Mouse (Mus musculus) forebrain, postnatal 0 days (tissue): Measurements from ENCODE around the gene Stpg4. TPM values are rescaled to one million over a fixed set of nuclear protein-coding genes. Genes with fewer than 3 reads are reported as not detected.

ENCODE experiments used
- ATAC-seq: fragments of 200-750 bp; cut with Nextera tagmentation; 2 replicates; pipeline ENCODE4 v1.8.0; 2017; ENCODE audit warnings: mild to moderate bottlenecking, moderate library complexity
- DNase-seq: peaks from one replicate; pipeline ENCODE4 v3.0.0-alpha.2; 2015
- H3K27ac ChIP-seq: fragments of 300-500 bp; sonication (generic); 2 replicates; pipeline ENCODE4 v1.5.1; 2014; ENCODE audit warnings: low read depth, mild to moderate bottlenecking, antibody characterized with exemption, low read length, moderate library complexity, mixed read lengths
- H3K27me3 ChIP-seq: fragments of 300-500 bp; sonication (generic); 2 replicates; pipeline ENCODE4 v1.6.1; 2014; ENCODE audit warnings: mild to moderate bottlenecking, low read length, mixed read lengths; ENCODE audit not compliant: insufficient read depth
- H3K36me3 ChIP-seq: fragments of 300-500 bp; sonication (generic); 2 replicates; pipeline ENCODE4 v1.6.1; 2014; ENCODE audit warnings: mild to moderate bottlenecking, moderate library complexity; ENCODE audit not compliant: insufficient read depth
- H3K4me1 ChIP-seq: fragments of 300-500 bp; sonication (generic); 2 replicates; pipeline ENCODE4 v1.6.1; 2014; ENCODE audit warnings: antibody characterized with exemption; ENCODE audit not compliant: insufficient read depth
- H3K4me2 ChIP-seq: fragments of 300-500 bp; sonication (generic); 2 replicates; pipeline ENCODE4 v1.6.1; 2014; ENCODE audit warnings: low read depth, mild to moderate bottlenecking, moderate library complexity
- H3K4me3 ChIP-seq: fragments of 300-500 bp; sonication (generic); 2 replicates; pipeline ENCODE4 v1.5.1; 2014; ENCODE audit warnings: low read depth, low read length, mixed read lengths
- H3K9ac ChIP-seq: fragments of 300-500 bp; sonication (generic); 2 replicates; pipeline ENCODE4 v1.6.1; 2014; ENCODE audit warnings: mild to moderate bottlenecking
- H3K9me3 ChIP-seq: fragments of 300-500 bp; sonication (generic); 2 replicates; pipeline ENCODE4 v1.6.1; 2016; ENCODE audit warnings: low read length
- CTCF ChIP-seq: sonication (generic); IDR thresholded peaks from 2 replicates; pipeline ENCODE4 v1.5.1; 2016; ENCODE audit warnings: antibody characterized with exemption, control low read depth, low read depth
- WGBS: fragments of 180-500 bp; shearing (Covaris S2); extraction: QIAGEN DNeasy Blood & Tissue Kit; methylation state at CpG from one replicate; pipeline ENCODE4 v1.1.7; 2014; 5-methylcytosine and 5-hydroxymethylcytosine counted together
- polyA plus RNA-seq: library from polyadenylated mRNA; unstranded; fragments of >200 nt; fragmentation: Nextera tagmentation; extraction: Ambion mirVana; gene quantifications from 2 replicates; pipeline ENCODE4 v1.2.1, GENCODE M21; 2015
- total RNA-seq: library from RNA; depleted of rRNA; stranded (reverse); fragments of >200 nt; gene quantifications from 2 replicates; pipeline ENCODE4 v1.2.3, GENCODE M21; 2014

Stpg4 gene
- total and polyA plus RNA-seq, 2 experiments from 2014 or later, result not detected

- Histone ChIP-seq H3K4me2 (no peak overlapping the region), H3K36me3 (no peaks in the 10 kb centered on the region), H3K27me3 (no peaks in the 10 kb centered on the region), H3K9me3 (no peaks in the 10 kb centered on the region), H3K4me3 (no peak overlapping the region), H3K27ac (no peak overlapping the region), H3K9ac (no peak overlapping the region), H3K4me1 (peaks cover 12% of the 10 kb centered on the region; the same call in 1 of the 2 replicates)
- no peak for ATAC-seq
- no peak for DNase-seq
- no peak for TF ChIP-seq CTCF
- 86% methylated on average over 15 of the region's 15 CpGs for WGBS
Observed at GRCm38 (mm10) chr17:87364108-87364507, 63.4 kb downstream of the Stpg4 start.

GRCm38 (mm10) chr17:87361132-87361531 lies 66.4 kb downstream of the Stpg4 start:
- peak; percentile 33 for DNase-seq

DNA sequence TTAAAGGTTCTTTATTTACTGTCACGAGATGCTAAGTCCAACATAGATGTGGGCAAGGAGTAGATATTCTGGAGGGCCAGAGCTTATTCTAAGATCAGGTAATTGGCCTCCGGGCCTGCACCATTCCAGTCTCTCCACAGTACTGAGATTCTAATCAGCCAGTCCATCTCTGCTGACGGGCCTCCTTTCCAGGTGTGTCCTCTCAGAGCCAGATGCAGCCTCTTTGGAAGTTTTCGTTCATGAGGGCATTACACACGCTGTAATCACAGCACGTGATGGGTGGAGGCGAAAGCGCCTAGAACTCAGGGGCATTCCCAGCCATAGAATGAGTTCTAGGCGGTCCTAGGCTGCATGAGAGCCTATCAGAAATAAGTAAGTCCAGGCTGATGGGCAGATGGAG lies 70.0 kb downstream of the Stpg4 start:
- no peaks in the 10 kb centered on the region for H3K9me3 ChIP-seq
- H3K4me2 ChIP-seq, result no peak overlapping the region
- DNase-seq (no peak), ATAC-seq (no peak)
- no peak overlapping the region for H3K27ac ChIP-seq
- no peak overlapping the region for H3K9ac ChIP-seq
- WGBS, result 84% methylated on average over 9 of the region's 9 CpGs
- no peaks in the 10 kb centered on the region for H3K27me3 ChIP-seq
- H3K4me3 ChIP-seq, result no peak overlapping the region
- H3K36me3 ChIP-seq, result no peaks in the 10 kb centered on the region
- H3K4me1 ChIP-seq, result 0 out of 2 replicates have a peak, but pooled peaks cover 3% of the 10 kb centered on the region
- no peak for TF ChIP-seq CTCF

More at GRCm38 (mm10) chr17:87361132-87361531, 66.4 kb downstream of the Stpg4 start:
- Histone ChIP-seq H3K4me1 (0 out of 2 replicates have a peak, but pooled peaks cover 3% of the 10 kb centered on the region), H3K9me3 (no peaks in the 10 kb centered on the region), H3K27ac (no peak overlapping the region), H3K9ac (no peak overlapping the region), H3K4me2 (no peak overlapping the region), H3K36me3 (no peaks in the 10 kb centered on the region), H3K4me3 (no peak overlapping the region), H3K27me3 (no peaks in the 10 kb centered on the region)
- ATAC-seq, result peak; percentile 48
- TF ChIP-seq CTCF, result no peak
- 37% methylated on average over 3 of the region's 3 CpGs for WGBS

GRCm38 (mm10) chr17:87356261-87356660 lies 71.3 kb downstream of the Stpg4 start:
- Histone ChIP-seq H3K36me3 (no peaks in the 10 kb centered on the region), H3K4me3 (no peak overlapping the region), H3K4me2 (no peak overlapping the region), H3K27me3 (no peaks in the 10 kb centered on the region), H3K4me1 (0 out of 2 replicates have a peak, but pooled peaks cover 1% of the 10 kb centered on the region), H3K9ac (no peak overlapping the region), H3K9me3 (no peaks in the 10 kb centered on the region), H3K27ac (no peak overlapping the region)
- WGBS, result 89% methylated on average over 5 of the region's 5 CpGs
- DNase-seq (no peak), ATAC-seq (no peak)
- TF ChIP-seq CTCF, result no peak

GRCm38 (mm10) chr17:87355456-87355855 lies 72.1 kb downstream of the Stpg4 start:
- Histone ChIP-seq H3K27ac (no peak overlapping the region), H3K27me3 (no peaks in the 10 kb centered on the region), H3K4me2 (no peak overlapping the region), H3K36me3 (no peaks in the 10 kb centered on the region), H3K9ac (no peak overlapping the region), H3K9me3 (no peaks in the 10 kb centered on the region), H3K4me3 (no peak overlapping the region), H3K4me1 (no peaks in the 10 kb centered on the region)
- TF ChIP-seq CTCF, result no peak
- ATAC-seq, result no peak
- DNase-seq, result no peak
- 92% methylated on average over 8 of the region's 8 CpGs for WGBS

DNA sequence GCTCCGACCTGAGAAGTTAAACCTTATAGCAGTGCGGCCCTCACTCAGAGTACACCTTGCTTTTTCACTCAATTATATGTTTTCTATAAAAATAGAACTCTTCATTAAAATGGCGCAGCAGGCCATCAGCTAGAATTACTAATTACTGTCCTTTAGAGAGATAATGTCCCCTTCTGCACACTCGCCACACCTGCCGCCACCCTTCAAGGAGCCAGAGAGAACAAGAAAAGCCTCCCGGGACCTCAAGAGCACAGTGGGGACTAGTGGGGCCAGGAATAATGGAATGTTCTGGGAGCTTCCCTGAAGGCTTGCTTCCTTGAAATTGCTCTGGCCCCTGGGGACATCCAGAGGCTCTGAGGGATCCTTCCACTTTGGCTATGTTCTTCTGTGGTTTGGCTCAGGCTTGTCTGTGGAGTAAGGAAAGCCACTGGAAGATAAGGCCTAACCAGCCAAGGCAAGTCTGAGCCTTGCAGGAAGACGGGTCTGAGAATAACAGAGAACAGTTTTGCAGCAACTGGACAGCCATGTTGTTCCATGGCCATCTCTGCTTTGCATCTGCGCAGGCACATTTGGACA lies 73.7 kb downstream of the Stpg4 start:
- no peak for TF ChIP-seq CTCF
- WGBS, result 83% methylated on average over 8 of the region's 8 CpGs
- no peak overlapping the region for H3K27ac ChIP-seq

GRCm38 (mm10) chr17:87352898-87353225 lies 74.7 kb downstream of the Stpg4 start:
- Histone ChIP-seq H3K4me2 (no peak overlapping the region), H3K4me1 (no peaks in the 10 kb centered on the region), H3K27ac (no peak overlapping the region), H3K4me3 (no peak overlapping the region), H3K27me3 (no peaks in the 10 kb centered on the region), H3K36me3 (no peaks in the 10 kb centered on the region), H3K9ac (no peak overlapping the region), H3K9me3 (no peaks in the 10 kb centered on the region)
- no peak for ATAC-seq
- 40% methylated on average over 1 of the region's 1 CpGs for WGBS
- no peak for TF ChIP-seq CTCF
- no peak for DNase-seq

More for the DNA sequence above, 73.7 kb downstream of the Stpg4 start:
- Histone ChIP-seq H3K9me3 (no peaks in the 10 kb centered on the region), H3K4me3 (no peak overlapping the region), H3K9ac (no peak overlapping the region), H3K27me3 (no peaks in the 10 kb centered on the region), H3K4me2 (no peak overlapping the region), H3K36me3 (no peaks in the 10 kb centered on the region), H3K4me1 (no peaks in the 10 kb centered on the region)
- DNase-seq, result no peak
- no peak for ATAC-seq
